Mouse (Mus musculus): ENCODE measurements around the gene Kcnd2. TPM values are rescaled to one million over a fixed set of nuclear protein-coding genes. Genes with fewer than 3 reads are reported as not detected.
A peak's percentile ranks its signal among the peaks of the same experiment; 100 is the strongest.
"Not testable (repeated sequence)": the region's sequence is repeated elsewhere in the genome, so short reads cannot be mapped to it uniquely, and the experiment has no call there.

The Kcnd2 gene
- 0.03 TPM in 1 of 2 replicates, not detected in the other for polyA plus RNA-seq (2015; fragmentation: Nextera tagmentation; extraction: Ambion mirVana)

DNA sequence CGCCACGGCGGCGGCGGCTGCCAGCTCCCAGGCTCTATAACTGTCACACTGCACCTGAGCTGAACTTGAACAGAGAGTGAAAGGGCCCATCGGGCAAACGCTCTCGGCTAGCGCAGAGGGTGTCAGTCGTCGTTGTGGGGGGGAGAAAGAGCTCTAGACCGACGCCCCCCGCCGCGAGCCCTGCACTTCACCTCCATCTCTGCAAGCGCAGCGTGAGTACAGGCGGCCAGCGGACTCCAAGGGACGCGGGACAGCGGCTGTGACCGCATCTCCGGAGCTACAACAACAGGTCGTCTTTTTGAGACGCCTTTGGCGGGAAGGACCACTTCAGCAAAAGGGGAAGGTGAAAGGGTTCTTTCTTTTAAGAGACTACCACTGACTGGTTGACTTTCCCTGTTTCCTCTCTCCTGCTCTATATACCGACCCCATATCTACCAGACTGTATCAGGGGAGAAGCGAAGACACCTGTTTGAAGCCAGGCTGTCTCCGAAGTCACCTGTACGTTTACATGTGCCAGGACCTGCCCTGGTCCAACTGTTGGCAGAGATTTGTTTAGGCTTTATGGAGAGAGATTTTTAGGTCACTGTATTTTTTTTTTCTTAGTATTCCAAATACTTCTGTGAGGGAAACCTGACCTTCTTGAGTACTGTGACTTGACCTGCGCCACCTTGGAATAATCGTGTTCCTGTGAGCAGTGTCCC lies at the start of gene Kcnd2:
Kcnd2 (plus strand) TSS at position 13 of the 701 bp plus-strand sequence.
- no peak for DNase-seq (ENCODE audit: low spot score)

DNA sequence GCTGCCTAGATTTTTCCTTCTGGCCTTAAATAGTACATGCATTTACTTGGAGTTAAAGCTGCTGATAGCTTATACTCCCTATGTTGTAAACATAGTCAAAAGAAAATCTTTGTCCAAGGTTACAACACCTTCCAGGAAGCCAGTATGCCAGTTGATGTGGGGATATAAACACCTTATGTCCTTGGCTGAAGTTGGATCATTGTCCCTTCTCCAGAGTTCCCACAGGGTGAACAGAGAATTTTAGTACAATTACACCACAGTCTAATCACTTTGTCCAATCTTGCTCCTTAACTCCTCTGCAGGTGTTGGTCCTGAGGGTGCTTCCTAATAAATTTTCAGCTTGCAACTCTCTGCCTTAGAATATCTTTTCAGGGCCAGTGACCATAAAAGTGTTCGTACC lies 48.7 kb upstream of the Kcnd2 start:
- DNase-seq (ENCODE audit: low spot score), result no peak

DNA sequence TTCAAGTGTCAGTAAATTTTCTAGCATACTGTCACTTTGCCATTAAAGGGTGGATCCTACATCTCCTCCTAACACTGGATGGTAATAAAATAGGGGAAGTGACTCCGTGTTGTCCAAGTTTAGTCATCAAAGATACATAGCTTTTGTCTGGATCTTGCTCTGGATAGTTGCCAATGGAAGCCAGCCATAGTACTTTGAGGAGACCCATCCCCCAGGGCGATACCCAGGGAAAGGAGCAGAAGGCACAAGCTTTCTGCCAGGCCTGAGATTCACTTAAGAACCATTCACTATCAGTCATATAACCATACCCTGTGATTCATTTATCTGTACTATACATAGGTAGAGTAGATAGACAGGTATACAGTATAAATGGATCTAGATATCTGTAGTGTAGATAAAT lies 20.0 kb upstream of the Kcnd2 start:
- DNase-seq (ENCODE audit: low spot score), result no peak

DNA sequence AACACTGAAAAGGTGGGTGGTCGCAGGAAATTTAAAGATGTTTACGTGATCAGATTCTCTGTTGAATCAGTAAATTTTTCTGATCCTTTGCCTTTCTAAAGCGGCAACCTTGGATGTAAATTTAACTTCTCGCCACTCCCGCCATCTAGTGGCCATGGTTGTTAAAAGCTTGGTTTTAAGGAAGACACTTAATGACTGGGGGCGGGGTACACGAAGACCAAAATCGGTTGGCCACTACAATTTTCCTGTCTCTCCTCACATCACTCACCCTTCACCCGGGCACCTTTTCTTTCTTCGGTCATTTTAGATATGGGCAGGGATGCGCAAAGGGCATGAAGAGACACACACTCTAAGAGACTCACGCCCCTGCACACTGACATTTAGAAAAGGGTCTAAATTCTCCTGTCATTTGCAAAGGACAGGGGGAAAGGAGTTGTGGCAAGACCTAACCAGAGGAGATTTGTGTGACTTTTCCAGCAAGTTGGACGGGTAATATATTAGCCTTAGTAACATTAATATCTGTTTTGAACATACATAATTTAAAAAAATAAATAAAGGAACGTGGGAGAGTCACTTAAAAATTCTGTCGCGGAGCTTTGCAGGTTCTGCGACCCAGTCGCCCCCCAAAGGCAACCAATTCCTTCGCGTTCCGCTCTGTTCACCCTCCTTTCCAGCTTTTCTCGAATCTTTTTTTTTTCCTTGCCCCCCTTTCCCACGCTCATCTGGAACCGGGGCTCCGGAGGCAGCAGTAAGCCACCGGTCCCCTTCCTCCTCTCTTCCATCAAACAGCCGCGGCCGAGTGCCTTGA lies 1.2 kb upstream of the Kcnd2 start:
- DNase-seq (ENCODE audit: low spot score), result peak; percentile 26

DNA sequence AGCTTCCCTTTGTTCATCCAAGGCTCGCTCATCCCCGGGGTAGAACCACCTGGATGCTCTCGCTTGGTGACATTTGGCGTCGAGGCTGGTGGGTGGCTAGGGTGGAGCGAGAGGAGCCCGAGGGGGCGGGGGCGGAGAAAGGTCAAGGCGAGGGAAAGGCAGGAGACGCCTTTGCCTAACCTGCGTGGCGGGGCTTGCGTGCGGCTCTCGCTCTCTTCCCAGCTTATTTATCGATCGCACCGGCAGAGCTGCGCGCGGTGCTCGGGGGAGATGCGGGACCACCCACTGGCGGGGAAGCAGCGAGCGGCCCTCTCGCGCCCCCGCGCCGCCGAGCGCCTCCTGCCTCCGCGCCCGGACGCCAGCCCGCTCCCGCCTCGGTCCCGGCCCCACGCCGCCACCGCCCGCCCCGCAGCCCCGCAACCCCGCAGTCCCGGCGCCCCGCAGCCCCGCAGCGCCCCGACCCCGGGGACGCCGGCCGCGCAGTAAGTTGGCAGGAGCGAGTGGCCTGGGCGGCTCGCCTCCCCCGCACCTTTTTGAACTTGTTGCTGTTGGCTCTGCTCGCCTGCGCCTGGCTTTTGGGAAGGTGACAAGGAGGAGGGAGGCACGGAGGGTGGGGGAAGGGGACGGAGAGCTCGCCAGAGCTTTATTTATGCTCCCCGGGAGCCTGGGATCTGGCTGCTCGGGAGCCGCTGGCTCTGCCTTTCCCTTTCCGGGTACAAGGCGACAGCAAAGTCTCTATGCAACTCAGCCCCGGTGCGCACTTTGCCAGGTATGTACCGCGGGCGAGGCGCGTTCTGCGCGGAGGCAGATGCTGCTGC lies 421 bp upstream of the Kcnd2 start:
- no peak for DNase-seq (ENCODE audit: low spot score)

DNA sequence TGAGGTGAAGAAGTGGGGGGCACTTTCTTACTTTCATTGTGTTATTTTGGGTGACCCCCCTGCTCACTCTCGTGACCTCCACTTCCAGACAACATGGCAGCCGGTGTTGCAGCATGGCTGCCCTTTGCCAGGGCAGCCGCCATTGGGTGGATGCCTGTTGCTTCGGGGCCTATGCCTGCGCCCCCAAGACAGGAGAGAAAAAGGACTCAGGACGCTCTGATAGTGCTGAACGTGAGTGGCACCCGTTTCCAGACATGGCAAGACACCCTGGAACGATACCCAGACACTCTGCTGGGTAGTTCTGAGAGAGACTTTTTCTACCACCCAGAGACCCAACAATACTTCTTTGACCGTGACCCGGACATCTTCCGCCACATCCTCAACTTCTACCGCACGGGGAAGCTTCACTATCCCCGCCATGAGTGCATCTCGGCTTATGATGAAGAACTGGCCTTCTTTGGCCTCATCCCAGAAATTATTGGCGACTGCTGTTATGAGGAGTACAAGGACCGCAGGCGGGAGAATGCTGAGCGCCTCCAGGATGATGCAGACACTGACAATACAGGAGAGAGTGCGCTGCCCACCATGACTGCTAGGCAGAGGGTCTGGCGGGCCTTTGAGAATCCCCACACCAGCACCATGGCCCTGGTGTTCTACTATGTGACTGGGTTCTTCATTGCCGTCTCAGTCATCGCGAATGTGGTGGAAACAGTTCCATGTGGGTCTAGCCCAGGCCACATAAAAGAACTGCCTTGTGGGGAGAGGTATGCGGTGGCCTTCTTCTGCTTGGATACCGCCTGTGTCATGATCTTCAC lies 1.1 kb downstream of the Kcnd2 start:
- no peak for DNase-seq (ENCODE audit: low spot score)

DNA sequence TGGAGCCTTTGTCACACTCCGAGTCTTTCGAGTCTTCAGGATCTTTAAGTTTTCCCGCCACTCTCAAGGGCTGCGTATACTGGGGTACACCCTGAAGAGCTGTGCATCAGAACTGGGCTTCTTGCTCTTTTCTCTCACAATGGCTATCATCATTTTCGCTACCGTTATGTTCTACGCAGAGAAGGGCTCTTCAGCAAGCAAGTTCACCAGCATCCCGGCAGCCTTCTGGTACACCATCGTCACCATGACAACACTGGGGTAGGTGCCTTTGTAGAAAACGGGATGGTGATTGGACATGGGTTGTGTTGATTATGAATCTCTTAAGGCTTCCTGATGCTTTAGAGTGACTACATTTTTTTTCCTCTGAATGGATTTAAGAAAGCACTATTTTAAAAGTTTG lies 1.9 kb downstream of the Kcnd2 start:
- no peak for DNase-seq (ENCODE audit: low spot score)

DNA sequence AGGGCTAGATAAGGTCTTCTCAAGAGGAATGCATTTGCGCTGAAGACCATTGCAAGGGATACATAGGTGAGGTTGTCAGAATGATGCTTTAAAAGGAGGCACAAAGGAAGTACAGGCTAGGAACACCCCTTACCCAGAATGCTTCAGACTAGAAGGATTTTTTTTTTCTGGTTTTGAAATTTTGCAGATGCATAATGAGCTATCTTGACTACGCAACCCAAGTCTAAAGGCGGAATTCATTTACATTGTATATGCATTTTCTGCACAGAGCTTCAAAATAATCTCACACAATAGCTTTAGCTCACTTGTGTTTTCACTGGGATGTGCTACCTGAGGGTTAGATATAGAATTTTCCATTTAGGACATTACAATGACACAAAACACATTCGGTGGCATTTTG lies 10.8 kb downstream of the Kcnd2 start:
- no peak for DNase-seq (ENCODE audit: low spot score)

DNA sequence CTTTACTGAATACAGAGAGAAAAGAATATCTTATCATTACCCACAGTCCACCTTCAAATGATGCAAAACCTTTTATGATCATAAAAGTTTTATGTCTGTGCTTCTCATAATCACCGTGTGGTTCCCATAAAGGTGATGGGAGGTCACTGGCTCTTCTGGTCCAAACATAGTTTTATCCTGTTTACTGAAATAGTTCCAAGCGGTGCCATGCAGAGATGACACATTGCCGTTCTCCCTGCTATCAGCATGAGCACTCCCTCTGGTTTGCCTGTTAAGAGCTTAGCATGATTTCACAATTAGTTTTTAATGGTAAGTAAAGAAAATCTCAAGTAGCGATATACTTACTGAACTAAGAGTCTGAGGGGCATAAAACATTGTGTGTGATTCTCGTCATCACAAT lies 43.7 kb downstream of the Kcnd2 start:
- no peak for DNase-seq (ENCODE audit: low spot score)

DNA sequence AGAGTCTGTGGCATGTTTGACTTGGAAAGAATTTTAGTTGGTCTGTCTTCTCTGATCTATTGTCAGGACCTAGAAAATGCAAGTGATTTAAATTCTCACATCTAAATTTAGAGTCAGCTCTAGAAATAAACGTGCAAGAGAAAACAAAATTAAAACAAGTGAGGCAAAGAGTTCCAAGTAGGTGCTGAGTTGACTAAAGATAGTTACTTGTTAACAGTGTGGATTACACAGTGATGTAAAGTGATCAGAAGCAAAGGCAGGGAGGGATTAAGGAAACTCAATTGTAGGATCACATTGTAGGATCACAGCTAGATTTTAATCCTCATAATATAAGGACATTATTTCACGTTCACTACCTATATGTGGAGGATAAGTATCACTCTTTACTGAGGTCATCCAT lies 52.6 kb downstream of the Kcnd2 start:
- DNase-seq (ENCODE audit: low spot score), result no peak

DNA sequence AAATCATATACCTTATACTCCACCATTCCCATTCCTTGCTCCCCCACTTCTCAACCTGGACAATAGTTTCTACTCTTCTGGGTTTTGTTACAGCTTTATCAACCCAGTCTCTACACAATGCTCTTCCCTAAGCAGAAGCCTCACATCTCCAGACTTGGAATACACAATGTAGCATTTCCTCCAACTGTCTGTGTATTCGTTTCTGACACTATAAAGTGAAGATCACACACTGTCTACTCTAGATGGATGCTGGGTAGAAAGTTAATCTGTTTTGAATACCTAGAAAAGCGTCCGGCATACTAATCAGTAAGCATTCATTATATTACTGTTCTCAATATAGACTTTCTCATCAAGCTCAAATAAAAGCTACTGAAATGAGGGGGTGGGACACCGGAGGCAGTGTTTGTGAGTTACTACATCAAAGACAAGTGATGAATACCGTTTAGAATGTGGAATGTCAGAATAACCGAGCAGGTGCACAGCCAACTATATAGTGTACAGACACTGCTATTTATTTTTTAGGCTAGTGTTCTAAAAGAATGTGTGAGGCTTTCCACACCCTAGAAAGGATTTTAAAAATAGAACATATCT lies 62.1 kb downstream of the Kcnd2 start:
- DNase-seq (ENCODE audit: low spot score), result no peak

DNA sequence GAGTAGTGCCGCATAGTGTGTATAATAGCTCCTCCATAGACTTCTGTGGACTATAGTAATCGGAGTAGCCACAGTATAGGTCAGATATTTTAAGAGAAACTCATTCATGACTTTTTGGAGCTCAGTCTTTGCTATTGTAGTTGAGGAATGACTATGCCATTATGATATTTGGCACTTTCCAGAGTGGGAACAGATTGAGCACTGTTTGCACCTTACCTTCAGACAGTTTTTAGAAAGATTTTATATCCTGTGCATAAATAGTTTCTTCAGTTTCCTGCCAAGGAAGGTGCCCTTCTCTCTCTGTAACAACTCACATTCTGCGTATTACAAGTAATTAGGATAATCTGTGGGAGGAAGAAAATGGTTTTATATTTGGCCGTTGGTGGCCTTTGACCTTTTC lies 89.6 kb downstream of the Kcnd2 start:
- DNase-seq (ENCODE audit: low spot score), result no peak

DNA sequence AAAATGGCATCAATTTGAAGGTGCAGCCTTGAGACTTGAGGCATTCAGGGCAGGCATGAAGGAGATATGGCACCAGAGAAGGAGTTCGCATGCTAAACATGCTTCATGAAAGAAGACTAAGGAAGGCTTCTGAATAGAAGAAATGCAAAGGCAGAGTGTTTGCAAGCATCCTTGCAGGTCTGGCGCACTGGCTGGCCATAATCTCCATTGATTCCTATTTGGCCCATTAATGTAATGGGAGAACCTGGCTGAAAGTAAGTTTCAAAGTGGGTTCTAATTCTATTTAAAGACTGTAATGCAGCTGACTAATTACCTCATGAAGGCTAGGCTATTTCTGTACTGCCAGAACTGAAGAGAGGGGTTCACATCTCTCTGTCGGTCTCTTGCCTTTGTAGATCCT lies 94.9 kb downstream of the Kcnd2 start:
- no peak for DNase-seq (ENCODE audit: low spot score)

DNA sequence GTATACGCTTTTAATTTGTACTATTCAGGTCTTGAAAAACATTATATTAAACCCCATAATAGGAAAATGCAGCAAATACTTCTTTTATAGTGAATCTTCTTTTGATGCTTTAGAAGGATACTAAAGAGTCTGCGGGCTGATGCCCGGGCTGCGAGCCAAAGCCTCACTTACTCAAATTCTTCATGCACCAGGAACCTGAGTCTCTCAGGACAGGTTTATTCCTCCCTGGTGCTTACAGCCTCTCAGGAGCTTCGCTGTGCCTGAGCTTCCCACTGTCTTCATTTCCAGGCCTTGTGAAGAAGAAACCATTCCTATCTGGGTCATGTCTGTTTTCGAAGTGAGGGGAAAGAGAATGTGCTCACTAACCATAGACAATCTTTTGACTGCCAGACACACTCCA lies 106.1 kb downstream of the Kcnd2 start:
- DNase-seq (ENCODE audit: low spot score), result no peak

DNA sequence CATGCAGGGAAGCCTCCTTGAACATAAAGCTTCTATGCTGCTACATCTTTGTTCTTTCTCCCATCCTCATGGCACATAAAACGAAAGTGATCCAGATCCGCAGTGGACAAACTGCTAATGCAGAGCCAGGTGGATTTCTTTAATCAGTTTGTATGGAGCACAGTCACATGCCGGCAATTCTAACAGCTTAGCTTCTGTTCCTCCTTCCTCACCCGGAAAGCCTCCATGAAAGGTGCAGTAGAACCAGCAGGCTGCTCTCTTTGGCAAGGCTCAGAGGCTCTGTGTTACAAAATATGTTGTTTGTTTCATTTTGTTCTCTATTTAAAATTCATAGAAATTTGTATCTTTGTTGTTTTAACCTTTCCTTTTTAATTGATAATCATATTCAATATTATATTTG lies 106.9 kb downstream of the Kcnd2 start:
- no peak for DNase-seq (ENCODE audit: low spot score)

DNA sequence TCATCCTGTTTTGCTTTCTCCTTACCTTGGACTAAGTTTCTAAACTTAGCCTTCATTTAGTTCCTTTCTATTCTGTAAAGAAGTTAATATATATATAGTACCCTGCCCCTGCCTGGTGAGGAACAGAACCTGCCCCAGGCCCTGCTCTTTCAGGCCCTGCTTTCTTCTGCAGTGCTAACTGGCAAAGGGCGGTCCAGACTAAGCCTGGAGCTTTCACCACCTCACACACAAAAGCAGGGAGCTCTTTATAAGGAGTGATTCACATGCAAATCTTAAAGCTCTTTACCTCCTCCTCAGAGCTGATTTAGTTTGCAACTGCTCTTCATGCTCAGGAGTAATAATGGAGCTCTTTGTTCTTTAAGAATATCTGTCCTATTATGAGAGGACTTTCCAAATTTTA lies 109.9 kb downstream of the Kcnd2 start:
- DNase-seq (ENCODE audit: low spot score), result no peak

DNA sequence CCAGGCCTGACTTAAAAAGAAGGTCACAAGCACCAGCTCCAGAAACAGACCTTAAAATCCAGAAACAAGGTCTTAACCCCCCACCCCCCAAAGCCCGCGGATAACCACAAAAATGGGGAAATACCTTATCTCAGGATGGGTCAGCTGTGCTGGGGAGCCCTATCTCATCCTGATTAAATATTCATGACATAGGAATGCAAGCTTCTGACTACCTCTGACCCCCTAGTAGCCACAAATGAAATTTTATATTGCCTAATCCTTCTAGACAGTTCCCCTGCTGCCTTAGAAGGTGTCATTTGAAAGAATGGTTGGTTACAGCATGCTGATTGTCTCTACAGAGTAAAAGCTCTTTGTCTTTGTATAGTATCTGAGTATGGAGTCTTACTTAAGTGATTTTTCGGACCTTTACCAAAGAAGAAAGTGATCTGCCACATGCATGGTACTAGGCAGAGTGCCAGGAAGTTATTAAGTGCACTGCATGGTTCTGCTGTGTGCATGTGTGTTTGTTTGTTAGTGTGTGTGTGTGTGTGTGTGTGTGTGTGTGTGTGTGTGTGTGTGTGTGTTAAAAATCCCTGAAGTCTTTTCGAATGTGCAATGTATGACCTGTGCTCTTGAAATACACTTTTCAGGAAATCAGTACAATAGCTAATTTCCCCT lies 111.9 kb downstream of the Kcnd2 start:
- DNase-seq (ENCODE audit: low spot score), result no peak

DNA sequence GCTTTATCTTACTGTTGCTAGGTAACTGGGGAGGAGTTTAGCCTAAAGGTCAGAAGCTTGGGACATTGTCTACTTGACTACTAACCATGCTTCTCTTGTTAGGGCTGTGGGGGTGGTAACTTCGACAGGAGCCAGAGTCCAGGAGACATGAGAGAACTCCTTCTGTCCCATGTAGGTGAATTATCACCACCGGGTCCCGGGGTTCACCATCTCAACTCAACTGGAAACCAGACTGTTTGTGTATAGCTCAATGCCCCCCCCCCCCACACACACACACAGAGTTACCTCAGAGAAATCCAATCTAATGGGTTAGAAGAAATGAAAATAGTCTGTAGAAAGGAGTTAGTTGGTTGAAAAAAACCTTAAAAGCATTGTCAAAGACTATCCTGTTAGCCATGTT lies 170.0 kb downstream of the Kcnd2 start:
- DNase-seq (ENCODE audit: low spot score), result not testable (repeated sequence)

DNA sequence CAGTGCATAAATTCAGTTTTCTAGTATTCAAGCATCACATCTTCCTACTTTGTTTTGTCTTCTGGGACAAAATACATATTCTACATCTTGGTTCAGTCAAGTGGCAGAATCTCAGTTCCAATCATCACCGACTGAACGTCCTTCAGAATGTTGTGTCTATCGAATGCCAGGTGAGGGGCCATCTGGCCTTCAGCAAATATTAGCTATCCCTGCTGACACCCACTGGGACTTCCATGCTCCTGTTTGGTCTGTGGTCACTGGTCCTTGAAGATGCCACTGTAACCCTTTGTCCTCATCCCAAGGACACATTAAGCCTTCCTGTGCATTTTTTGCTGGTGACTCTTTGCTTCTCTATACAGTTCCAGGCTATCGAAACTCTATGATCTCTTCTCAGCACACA lies 176.5 kb downstream of the Kcnd2 start:
- no peak for DNase-seq (ENCODE audit: low spot score)

DNA sequence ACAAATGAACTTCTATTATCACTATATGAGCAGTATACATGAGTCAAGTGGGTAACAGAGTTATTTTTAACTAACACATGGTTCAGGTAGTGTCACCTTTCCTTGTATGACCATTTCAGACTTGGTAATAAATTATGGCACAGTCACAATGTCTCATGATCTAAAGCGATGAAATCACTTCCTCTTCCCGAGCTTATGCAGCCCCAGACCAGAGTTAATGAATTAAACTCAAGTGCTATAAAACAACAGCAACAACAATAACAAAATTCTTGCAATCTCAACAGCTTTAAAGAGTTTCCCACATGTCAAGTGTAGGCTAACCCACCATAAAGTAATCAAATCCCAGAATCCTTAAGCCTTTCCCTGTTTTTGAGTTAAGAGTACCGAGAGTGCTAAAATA lies 198.4 kb downstream of the Kcnd2 start:
- DNase-seq (ENCODE audit: low spot score), result no peak

Measured in thymus, postnatal 0 days (tissue).